Mouse (Mus musculus): ENCODE results near the gene Cdadc1.

DNA sequence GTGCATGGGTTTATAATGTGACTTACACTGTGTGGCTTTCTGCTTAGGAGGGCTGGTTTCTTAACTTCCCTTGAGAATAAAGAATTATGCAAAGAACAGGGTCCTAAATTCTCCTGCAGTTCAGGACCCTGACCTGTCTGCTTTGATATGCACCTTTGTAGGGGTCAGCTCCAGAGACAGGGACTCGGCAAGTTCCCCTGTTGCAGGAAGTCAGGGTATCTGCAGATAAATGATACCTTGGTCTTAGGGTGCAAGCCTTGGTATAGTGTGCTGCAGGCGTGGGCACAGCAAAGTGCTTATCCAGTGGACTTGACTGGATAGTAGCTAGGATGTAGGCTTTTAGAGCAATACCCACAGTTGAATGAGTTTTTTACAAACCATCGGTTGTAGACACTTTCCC is 47.1 kb upstream of the Cdadc1 start:
- no peak for TF ChIP-seq CTCF (IDR thresholded peaks at IDR 0.05; ENCODE audit: low read depth, low read length)
- no peak for TF ChIP-seq POLR2A (IDR thresholded peaks at IDR 0.05; ENCODE audit: insufficient read depth, low read length)

All from ES-Bruce4 (cell line).